Comparison of ENCODE assay signal across 31 mouse cellular contexts in genomic region chr4:84201001-84201400, GRCm38 (mm10).
DNase-seq lines count a peak whose midpoint lies in the region; ATAC-seq and TF ChIP-seq lines count a peak whose summit lies in the region.
"Had no signal": no experiment of that assay in that cellular context is flagged by ENCODE, and none has a peak within 500 bp of the region (broad histone marks: within the 10 kb centered on the region; RNA-seq: fewer than 3 reads in every experiment).

No protein-coding gene starts in this region.

- WGBS in midbrain, embryonic 10.5 days = 58% methylated on average over 3 of the region's 3 CpGs
- 50% methylated on average over 3 of the region's 3 CpGs for WGBS in midbrain, embryonic 11.5 days
- WGBS in limb, embryonic 10.5 days = 57% methylated on average over 3 of the region's 3 CpGs
- 84% methylated on average over 3 of the region's 3 CpGs for WGBS in cerebellum, adult 2 months

- no peak overlapping the region for H3K4me3 ChIP-seq in midbrain, embryonic 10.5 days
- no peak overlapping the region for H3K4me3 ChIP-seq in midbrain, embryonic 11.5 days (ENCODE audit: low read depth, low read length)
- H3K4me3 ChIP-seq in limb, embryonic 10.5 days = no peak overlapping the region
- H3K4me3 ChIP-seq in cerebellum, adult 2 months (replicated peaks; ENCODE audit: insufficient read depth, low read depth, low read length) = no peak overlapping the region
- H3K4me3 ChIP-seq: embryonic facial prominence, embryonic 13.5 days; erythroblast, embryonic 14.5 days; forebrain, embryonic 12.5 days; forebrain, embryonic 15.5 days; heart, adult 2 months; heart, embryonic 10.5 days; heart, embryonic 13.5 days; hindbrain, embryonic 12.5 days; hindbrain, embryonic 15.5 days; intestine, embryonic 15.5 days had no signal

- H3K4me1 ChIP-seq in midbrain, embryonic 10.5 days = peaks cover 36% of the 10 kb centered on the region
- peaks cover 5% of the 10 kb centered on the region for H3K4me1 ChIP-seq in midbrain, embryonic 11.5 days (ENCODE audit: control insufficient read depth, insufficient read depth, low read length)
- H3K4me1 ChIP-seq in limb, embryonic 10.5 days = peaks cover 58% of the 10 kb centered on the region
- peaks cover 3% of the 10 kb centered on the region for H3K4me1 ChIP-seq in cerebellum, adult 2 months (ENCODE audit: control insufficient read depth, insufficient read depth, low read length)
- H3K4me1 ChIP-seq: intestine, embryonic 15.5 days had no signal

- no peak overlapping the region for H3K9ac ChIP-seq in midbrain, embryonic 11.5 days (ENCODE audit: low read length)
- H3K9ac ChIP-seq: embryonic facial prominence, embryonic 13.5 days; forebrain, embryonic 12.5 days; forebrain, embryonic 15.5 days; heart, embryonic 13.5 days; hindbrain, embryonic 12.5 days; hindbrain, embryonic 15.5 days; intestine, embryonic 15.5 days had no signal

- no peaks in the 10 kb centered on the region for H3K36me3 ChIP-seq in midbrain, embryonic 10.5 days
- no peaks in the 10 kb centered on the region for H3K36me3 ChIP-seq in midbrain, embryonic 11.5 days (ENCODE audit: control insufficient read depth, insufficient read depth, low read length)
- no peaks in the 10 kb centered on the region for H3K36me3 ChIP-seq in limb, embryonic 10.5 days
- H3K36me3 ChIP-seq: embryonic facial prominence, embryonic 13.5 days; forebrain, embryonic 12.5 days; forebrain, embryonic 15.5 days; G1E; heart, embryonic 10.5 days; heart, embryonic 13.5 days; hindbrain, embryonic 12.5 days; hindbrain, embryonic 15.5 days; intestine, embryonic 15.5 days had no signal

- TF ChIP-seq CTCF in cerebellum, adult 2 months (IDR thresholded peaks at IDR 0.05; ENCODE audit: borderline replicate concordance, insufficient read depth, low read depth, low read length) = no peak

- no peak overlapping the region for H3K4me2 ChIP-seq in midbrain, embryonic 11.5 days
- H3K4me2 ChIP-seq: embryonic facial prominence, embryonic 13.5 days; forebrain, embryonic 12.5 days; forebrain, embryonic 15.5 days; heart, embryonic 13.5 days; hindbrain, embryonic 12.5 days; hindbrain, embryonic 15.5 days; intestine, embryonic 15.5 days had no signal

- no peak for TF ChIP-seq POLR2A in cerebellum, adult 2 months (IDR thresholded peaks at IDR 0.05; ENCODE audit: borderline replicate concordance, insufficient read depth, low read length)

- H3K9me3 ChIP-seq in midbrain, embryonic 10.5 days (replicated peaks) = no peaks in the 10 kb centered on the region
- H3K9me3 ChIP-seq in midbrain, embryonic 11.5 days (ENCODE audit: control insufficient read depth, low read length) = no peaks in the 10 kb centered on the region
- H3K9me3 ChIP-seq in limb, embryonic 10.5 days (replicated peaks) = no peaks in the 10 kb centered on the region
- H3K9me3 ChIP-seq: embryonic facial prominence, embryonic 13.5 days; forebrain, embryonic 12.5 days; forebrain, embryonic 15.5 days; heart, embryonic 10.5 days; heart, embryonic 13.5 days; hindbrain, embryonic 12.5 days; hindbrain, embryonic 15.5 days; intestine, embryonic 15.5 days had no signal

- peaks cover 10% of the 10 kb centered on the region; the same call in 1 of the 2 replicates for H3K27me3 ChIP-seq in midbrain, embryonic 10.5 days (ENCODE audit: low read depth, poor library complexity, severe bottlenecking)
- no peaks in the 10 kb centered on the region for H3K27me3 ChIP-seq in midbrain, embryonic 11.5 days (ENCODE audit: control insufficient read depth, insufficient read depth, low read length)
- 0 out of 2 replicates have a peak, but pooled peaks cover 5% of the 10 kb centered on the region for H3K27me3 ChIP-seq in limb, embryonic 10.5 days (ENCODE audit: low read depth, poor library complexity, severe bottlenecking)
- H3K27me3 ChIP-seq in cerebellum, adult 2 months (ENCODE audit: control insufficient read depth, insufficient read depth, low read length) = no peaks in the 10 kb centered on the region
- H3K27me3 ChIP-seq: CH12.LX; forebrain, embryonic 15.5 days; heart, embryonic 13.5 days; hindbrain, embryonic 15.5 days; intestine, embryonic 15.5 days; Patski had no signal

- no peak for DNase-seq in midbrain, embryonic 10.5 days (ENCODE audit: low spot score)
- no peak for DNase-seq in midbrain, embryonic 11.5 days (ENCODE audit: low spot score, missing footprints)
- peak; percentile 39 for DNase-seq in R1 (ENCODE audit: low read depth, low spot score)
- no peak for DNase-seq in limb, embryonic 10.5 days (ENCODE audit: low spot score)
- DNase-seq in lung, adult 18-20 months = no peak
- no peak for DNase-seq in cerebellum, adult 2 months
- DNase-seq: adrenal gland, adult 8-10 months; adrenal gland, postnatal 25 days; B cell, adult 2 months; cerebellum, adult 18-20 months; cerebellum, adult 9-11 months; cerebellum, postnatal 25 days; gastrocnemius, postnatal 10 days; gastrocnemius, postnatal 36 days; heart, adult 2 months; heart, postnatal 14 days; heart, postnatal 4 days; kidney, adult 11 months had no signal

- H3K27ac ChIP-seq in midbrain, embryonic 10.5 days (replicated peaks) = 0 out of 2 replicates have a peak overlapping the region, but pooled peaks have one; percentile 2
- H3K27ac ChIP-seq in midbrain, embryonic 11.5 days (ENCODE audit: low read depth, low read length) = no peak overlapping the region
- H3K27ac ChIP-seq in limb, embryonic 10.5 days = peak overlapping the region; percentile 46; the same call in 1 of the 2 replicates
- no peak overlapping the region for H3K27ac ChIP-seq in cerebellum, adult 2 months (ENCODE audit: insufficient read depth, low read length)
- H3K27ac ChIP-seq: embryonic facial prominence, embryonic 13.5 days; forebrain, embryonic 12.5 days; forebrain, embryonic 15.5 days; heart, adult 2 months; heart, embryonic 10.5 days; heart, embryonic 13.5 days; hindbrain, embryonic 12.5 days; hindbrain, embryonic 15.5 days; intestine, embryonic 15.5 days had no signal

- ATAC-seq in midbrain, embryonic 11.5 days (ENCODE audit: low FRiP score) = no peak
- ATAC-seq: activated CD4-positive, CD25-positive, alpha-beta regulatory T cell, adult 4 months; forebrain, embryonic 15.5 days; intestine, embryonic 15.5 days; Patski had no signal

Comparison
In these comparisons a context has a peak if more than half of its experiments do, and no peak if none do; other contexts are left out.
1. H3K27ac ChIP-seq: peak in midbrain, embryonic 10.5 days (single experiment) and limb, embryonic 10.5 days (single experiment); none in midbrain, embryonic 11.5 days (single experiment) and cerebellum, adult 2 months (single experiment).